Comparison of ENCODE assay signal across 8 mouse cellular contexts in genomic region chr9:119340212-119340580, GRCm38 (mm10). TPM values are rescaled to one million over a fixed set of nuclear protein-coding genes. Genes with fewer than 3 reads are reported as not detected.
DNase-seq lines count a peak whose midpoint lies in the region; ATAC-seq and TF ChIP-seq lines count a peak whose summit lies in the region.

No protein-coding gene starts in this region.

- peak overlapping the region; percentile 93 for H3K27ac ChIP-seq in heart, embryonic 15.5 days
- H3K27ac ChIP-seq in bone marrow, adult 2 months (ENCODE audit: control insufficient read depth, insufficient read depth, low read depth, low read length, poor library complexity) = peak overlapping the region; percentile 93
- H3K27ac ChIP-seq in hindbrain, embryonic 14.5 days = no peak overlapping the region
- H3K27ac ChIP-seq in midbrain, embryonic 13.5 days = peak overlapping the region; percentile 88

- DNase-seq in heart, postnatal 4 days = no peak
- peak; percentile 30 for DNase-seq in hindbrain, embryonic 14.5 days (ENCODE audit: low spot score)
- no peak for DNase-seq in right cerebral cortex, postnatal 25 days
- no peak for DNase-seq in adrenal gland, postnatal 4 days (ENCODE audit: low spot score in 2 of 2)
- no peak for DNase-seq in thymus, postnatal 4 days

- H3K27me3 ChIP-seq in heart, embryonic 15.5 days = no peaks in the 10 kb centered on the region
- peaks cover 8% of the 10 kb centered on the region for H3K27me3 ChIP-seq in hindbrain, embryonic 14.5 days (ENCODE audit: control insufficient read depth, insufficient read depth, low read length)
- peaks cover 21% of the 10 kb centered on the region for H3K27me3 ChIP-seq in midbrain, embryonic 13.5 days

- ATAC-seq in heart, embryonic 15.5 days (replicated peaks; ENCODE audit: insufficient number of reproducible peaks, insufficient read depth, low FRiP score, low read depth) = no peak
- no peak for ATAC-seq in hindbrain, embryonic 14.5 days (ENCODE audit: low FRiP score)
- ATAC-seq in midbrain, embryonic 13.5 days = no peak

- H3K4me2 ChIP-seq in heart, embryonic 15.5 days = peak overlapping the region; percentile 94
- peak overlapping the region; percentile 70 for H3K4me2 ChIP-seq in hindbrain, embryonic 14.5 days (replicated peaks)
- peak overlapping the region; percentile 76 for H3K4me2 ChIP-seq in midbrain, embryonic 13.5 days (replicated peaks)

- peak overlapping the region; percentile 75 for H3K9ac ChIP-seq in heart, embryonic 15.5 days
- H3K9ac ChIP-seq in hindbrain, embryonic 14.5 days = peak overlapping the region; percentile 88
- peak overlapping the region; percentile 59; the same call in 1 of the 2 replicates for H3K9ac ChIP-seq in midbrain, embryonic 13.5 days (replicated peaks)

- no peak for TF ChIP-seq CTCF in bone marrow, adult 2 months (IDR thresholded peaks at IDR 0.05; ENCODE audit: control insufficient read depth, insufficient read depth, low read length)

- peaks cover 25% of the 10 kb centered on the region for H3K4me1 ChIP-seq in heart, embryonic 15.5 days (replicated peaks)
- peaks cover 4% of the 10 kb centered on the region; the same call in 1 of the 2 replicates for H3K4me1 ChIP-seq in bone marrow, adult 2 months (ENCODE audit: control insufficient read depth, insufficient read depth, low read length)
- peaks cover 20% of the 10 kb centered on the region for H3K4me1 ChIP-seq in hindbrain, embryonic 14.5 days (replicated peaks; ENCODE audit: control insufficient read depth, insufficient read depth, low read length)
- H3K4me1 ChIP-seq in midbrain, embryonic 13.5 days (replicated peaks) = peaks cover 36% of the 10 kb centered on the region

- H3K4me3 ChIP-seq in heart, embryonic 15.5 days = peak overlapping the region; percentile 84
- H3K4me3 ChIP-seq in bone marrow, adult 2 months (replicated peaks; ENCODE audit: control insufficient read depth, low read depth, low read length) = peak overlapping the region; percentile 91
- peak overlapping the region; percentile 68 for H3K4me3 ChIP-seq in hindbrain, embryonic 14.5 days (replicated peaks; ENCODE audit: low read length)
- peak overlapping the region; percentile 84 for H3K4me3 ChIP-seq in midbrain, embryonic 13.5 days (replicated peaks)

- 3% methylated on average over 8 of the region's 8 CpGs for WGBS in heart, embryonic 15.5 days
- 2% methylated on average over 8 of the region's 8 CpGs for WGBS in bone marrow, adult 2 months
- WGBS in hindbrain, embryonic 14.5 days = 10% methylated on average over 8 of the region's 8 CpGs
- 8% methylated on average over 8 of the region's 8 CpGs for WGBS in midbrain, embryonic 13.5 days

- peaks cover 19% of the 10 kb centered on the region for H3K36me3 ChIP-seq in heart, embryonic 15.5 days
- H3K36me3 ChIP-seq in hindbrain, embryonic 14.5 days (replicated peaks; ENCODE audit: control insufficient read depth, insufficient read depth) = peaks cover 22% of the 10 kb centered on the region
- H3K36me3 ChIP-seq in midbrain, embryonic 13.5 days = peaks cover 23% of the 10 kb centered on the region

- no peaks in the 10 kb centered on the region for H3K9me3 ChIP-seq in heart, embryonic 15.5 days (replicated peaks)
- no peaks in the 10 kb centered on the region for H3K9me3 ChIP-seq in hindbrain, embryonic 14.5 days (ENCODE audit: control insufficient read depth, low read length)
- H3K9me3 ChIP-seq in midbrain, embryonic 13.5 days = no peaks in the 10 kb centered on the region

- no peak for TF ChIP-seq POLR2A in bone marrow, adult 2 months (IDR thresholded peaks at IDR 0.05; ENCODE audit: borderline replicate concordance, control insufficient read depth, low read depth, low read length)

RNA-seq across cellular contexts. Expression of gene Acaa1a, which starts 0.7 kb away (rescaled TPM):
- polyA plus RNA-seq in heart, embryonic 15.5 days (2015; fragmentation: Nextera tagmentation; extraction: Ambion mirVana) = 81.5 and 100 TPM in 2 replicates
- 10 to 100 TPM; 60.7 to 63.8 TPM for total RNA-seq in heart, postnatal 4 days (2021)
- 25.2 and 53.7 TPM in 2 replicates for polyA plus RNA-seq in bone marrow, adult 2 months (2011; ENCODE audit: insufficient read depth, insufficient read length, low replicate concordance, missing spikeins)
- polyA plus RNA-seq in hindbrain, embryonic 14.5 days (2014; fragmentation: Nextera tagmentation; extraction: Ambion mirVana) = 94.0 and 101 TPM in 2 replicates
- 93.1 and 100 TPM in 2 replicates for polyA plus RNA-seq in midbrain, embryonic 13.5 days (2015; fragmentation: Nextera tagmentation; extraction: Ambion mirVana)
- 100 to 1,000 TPM; 115 to 119 TPM for total RNA-seq in adrenal gland, postnatal 4 days (2021)

RNA-seq across cellular contexts. Expression of gene Myd88, which starts 1.0 kb away (rescaled TPM):
- 14.9 and 20.0 TPM in 2 replicates for polyA plus RNA-seq in heart, embryonic 15.5 days (2015; fragmentation: Nextera tagmentation; extraction: Ambion mirVana)
- 10 to 100 TPM; 12.1 to 12.7 TPM for total RNA-seq in heart, postnatal 4 days (2021)
- 17.7 and 26.2 TPM in 2 replicates for polyA plus RNA-seq in bone marrow, adult 2 months (2011; ENCODE audit: insufficient read depth, insufficient read length, low replicate concordance, missing spikeins)
- 7.1 and 8.0 TPM in 2 replicates for polyA plus RNA-seq in hindbrain, embryonic 14.5 days (2014; fragmentation: Nextera tagmentation; extraction: Ambion mirVana)
- 4.5 and 4.7 TPM in 2 replicates for polyA plus RNA-seq in midbrain, embryonic 13.5 days (2015; fragmentation: Nextera tagmentation; extraction: Ambion mirVana)
- total RNA-seq in adrenal gland, postnatal 4 days (2021) = 10 to 100 TPM; 29.4 to 31.3 TPM

RNA-seq across cellular contexts. Expression of gene Xylb, which starts 17.0 kb away (rescaled TPM):
- 1.1 and 2.6 TPM in 2 replicates for polyA plus RNA-seq in heart, embryonic 15.5 days (2015; fragmentation: Nextera tagmentation; extraction: Ambion mirVana)
- 1 to 10 TPM in 1 of 2 experiments, under 1 TPM in 1; 0.52 to 1.0 TPM for total RNA-seq in heart, postnatal 4 days (2021)
- 1.5 and 2.3 TPM in 2 replicates for polyA plus RNA-seq in bone marrow, adult 2 months (2011; ENCODE audit: insufficient read depth, insufficient read length, low replicate concordance, missing spikeins)
- 3.8 and 4.8 TPM in 2 replicates for polyA plus RNA-seq in hindbrain, embryonic 14.5 days (2014; fragmentation: Nextera tagmentation; extraction: Ambion mirVana)
- 1.9 and 3.4 TPM in 2 replicates for polyA plus RNA-seq in midbrain, embryonic 13.5 days (2015; fragmentation: Nextera tagmentation; extraction: Ambion mirVana)
- total RNA-seq in adrenal gland, postnatal 4 days (2021) = 10 to 100 TPM in 1 of 2 experiments, 1 to 10 TPM in 1; 7.3 to 16.5 TPM

RNA-seq across cellular contexts. Expression of gene Oxsr1, which starts 18.0 kb away (rescaled TPM):
- polyA plus RNA-seq in heart, embryonic 15.5 days (2015; fragmentation: Nextera tagmentation; extraction: Ambion mirVana) = 6.7 and 8.6 TPM in 2 replicates
- total RNA-seq in heart, postnatal 4 days (2021) = 10 to 100 TPM; 35.5 to 36.5 TPM
- polyA plus RNA-seq in bone marrow, adult 2 months (2011; ENCODE audit: insufficient read depth, insufficient read length, low replicate concordance, missing spikeins) = 16.7 and 19.3 TPM in 2 replicates
- polyA plus RNA-seq in hindbrain, embryonic 14.5 days (2014; fragmentation: Nextera tagmentation; extraction: Ambion mirVana) = 16.1 and 16.3 TPM in 2 replicates
- polyA plus RNA-seq in midbrain, embryonic 13.5 days (2015; fragmentation: Nextera tagmentation; extraction: Ambion mirVana) = 13.0 and 13.7 TPM in 2 replicates
- 10 to 100 TPM; 36.0 to 39.5 TPM for total RNA-seq in adrenal gland, postnatal 4 days (2021)

RNA-seq across cellular contexts. Expression of gene Slc22a14, which starts 25.2 kb away (rescaled TPM):
- 0.11 and 0.25 TPM in 2 replicates for polyA plus RNA-seq in heart, embryonic 15.5 days (2015; fragmentation: Nextera tagmentation; extraction: Ambion mirVana)
- under 1 TPM in 1 of 2 experiments, not detected in 1; 0.27 TPM for total RNA-seq in heart, postnatal 4 days (2021)
- polyA plus RNA-seq in bone marrow, adult 2 months (2011; ENCODE audit: insufficient read depth, insufficient read length, low replicate concordance, missing spikeins) = 2.0 and 8.0 TPM in 2 replicates
- polyA plus RNA-seq in hindbrain, embryonic 14.5 days (2014; fragmentation: Nextera tagmentation; extraction: Ambion mirVana) = not detected in 2 replicates
- polyA plus RNA-seq in midbrain, embryonic 13.5 days (2015; fragmentation: Nextera tagmentation; extraction: Ambion mirVana) = 0.11 TPM in 1 of 2 replicates, not detected in the other
- not detected for total RNA-seq in adrenal gland, postnatal 4 days (2021)
